Mouse (Mus musculus) induced T-regulatory cell, adult 2 months (primary cell): ENCODE measurements at regions not wholly inside any gene's neighbourhood (a gene's known extent, or its start where the extent isn't known, plus 50 kb on each side); places are given as distances from the start of the nearest gene placed in this dataset.

ENCODE experiments used
- DNase-seq: peaks from one replicate; pipeline ENCODE4 v3.0.0-alpha.2; 2012; ENCODE audit warnings: low read depth

- no peak for DNase-seq
These were observed 98.4 kb upstream of the Atp10a start for GRCm38 (mm10) chr7:58557535-58557934.

GRCm38 (mm10) chr7:58568807-58569206 is 87.2 kb upstream of the Atp10a start:
- DNase-seq = peak; percentile 6

GRCm38 (mm10) chr7:58584241-58584820 is 71.6 kb upstream of the Atp10a start:
- DNase-seq = peak; percentile 82

- DNase-seq = no peak
These were observed 70.2 kb upstream of the Atp10a start for GRCm38 (mm10) chr7:58585626-58586256.

GRCm38 (mm10) chr7:58595951-58596350 is 60.0 kb upstream of the Atp10a start:
- DNase-seq = no peak
